Comparison of ENCODE assay signal across 8 mouse cellular contexts in genomic region chrX:12151996-12152904, GRCm38 (mm10). TPM values are rescaled to one million over a fixed set of nuclear protein-coding genes. Genes with fewer than 3 reads are reported as not detected.
A peak's percentile ranks its signal among the peaks of the same experiment; 100 is the strongest.
DNase-seq lines count a peak whose midpoint lies in the region; ATAC-seq and TF ChIP-seq lines count a peak whose summit lies in the region.
"Had no signal": no experiment of that assay in that cellular context is flagged by ENCODE, and none has a peak within 500 bp of the region (broad histone marks: within the 10 kb centered on the region; RNA-seq: fewer than 3 reads in every experiment).

No protein-coding gene starts in this region.

- H3K4me3 ChIP-seq in lung, postnatal 0 days (ENCODE audit: low read depth, low read length): peak overlapping the region; percentile 17; the same call in 1 of the 2 replicates
- peak overlapping the region; percentile 34 for H3K4me3 ChIP-seq in forebrain, embryonic 15.5 days
- peak overlapping the region; percentile 33 for H3K4me3 ChIP-seq in limb, embryonic 13.5 days
- H3K4me3 ChIP-seq in olfactory bulb, adult 2 months (ENCODE audit: insufficient read depth, low read depth, low read length): peak overlapping the region; percentile 41

- no peak overlapping the region for H3K9ac ChIP-seq in lung, postnatal 0 days (replicated peaks; ENCODE audit: low read depth)
- peak overlapping the region; percentile 35 for H3K9ac ChIP-seq in forebrain, embryonic 15.5 days (replicated peaks)
- H3K9ac ChIP-seq in limb, embryonic 13.5 days: no peak overlapping the region

- H3K9me3 ChIP-seq in lung, postnatal 0 days (ENCODE audit: low read length): no peaks in the 10 kb centered on the region
- H3K9me3 ChIP-seq in forebrain, embryonic 15.5 days: no peaks in the 10 kb centered on the region
- no peaks in the 10 kb centered on the region for H3K9me3 ChIP-seq in limb, embryonic 13.5 days

- TF ChIP-seq CTCF in lung, postnatal 0 days (IDR thresholded peaks at IDR 0.05): no peak
- TF ChIP-seq CTCF in olfactory bulb, adult 2 months (IDR thresholded peaks at IDR 0.05; ENCODE audit: insufficient read depth, low read depth, low read length): no peak

- no peaks in the 10 kb centered on the region for H3K4me1 ChIP-seq in lung, postnatal 0 days (ENCODE audit: insufficient read depth, low read depth, low read length)
- H3K4me1 ChIP-seq in forebrain, embryonic 15.5 days: peaks cover 32% of the 10 kb centered on the region
- peaks cover 52% of the 10 kb centered on the region for H3K4me1 ChIP-seq in limb, embryonic 13.5 days
- peaks cover 22% of the 10 kb centered on the region for H3K4me1 ChIP-seq in olfactory bulb, adult 2 months (ENCODE audit: control insufficient read depth, insufficient read depth, low read length)

- no peaks in the 10 kb centered on the region for H3K27me3 ChIP-seq in lung, postnatal 0 days (replicated peaks; ENCODE audit: insufficient read depth, low read length)
- H3K27me3 ChIP-seq in forebrain, embryonic 15.5 days: peaks cover 30% of the 10 kb centered on the region
- peaks cover 87% of the 10 kb centered on the region for H3K27me3 ChIP-seq in limb, embryonic 13.5 days

- no peaks in the 10 kb centered on the region for H3K36me3 ChIP-seq in lung, postnatal 0 days (ENCODE audit: insufficient read depth, low read length)
- no peaks in the 10 kb centered on the region for H3K36me3 ChIP-seq in forebrain, embryonic 15.5 days
- H3K36me3 ChIP-seq in limb, embryonic 13.5 days: no peaks in the 10 kb centered on the region

- H3K27ac ChIP-seq in lung, postnatal 0 days (ENCODE audit: low read length): no peak overlapping the region
- H3K27ac ChIP-seq in forebrain, embryonic 15.5 days (replicated peaks): no peak overlapping the region
- H3K27ac ChIP-seq in limb, embryonic 13.5 days: no peak overlapping the region
- no peak overlapping the region for H3K27ac ChIP-seq in olfactory bulb, adult 2 months (ENCODE audit: insufficient read depth, low read depth, low read length)

- H3K4me2 ChIP-seq in lung, postnatal 0 days (replicated peaks; ENCODE audit: low read depth, low read length): peak overlapping the region; percentile 53
- H3K4me2 ChIP-seq in forebrain, embryonic 15.5 days (replicated peaks): peak overlapping the region; percentile 52
- H3K4me2 ChIP-seq in limb, embryonic 13.5 days (replicated peaks): peak overlapping the region; percentile 61

- TF ChIP-seq EP300 in lung, postnatal 0 days (IDR thresholded peaks at IDR 0.05): no peak

- ATAC-seq in lung, postnatal 0 days: no peak
- ATAC-seq in forebrain, embryonic 15.5 days (replicated peaks): no peak
- ATAC-seq in limb, embryonic 13.5 days (ENCODE audit: low FRiP score, low read depth): no peak

- no peak for TF ChIP-seq POLR2A in olfactory bulb, adult 2 months (IDR thresholded peaks at IDR 0.05; ENCODE audit: insufficient read depth, low read depth, low read length)

- DNase-seq in lung, postnatal 0 days (ENCODE audit: low spot score): no peak
- no peak for DNase-seq in lung, postnatal 14 days
- no peak for DNase-seq in urinary bladder, postnatal 36 days (ENCODE audit: low spot score in 2 of 2)
- DNase-seq in adrenal gland, adult 18-20 months (ENCODE audit: low spot score in 2 of 2): no peak
- DNase-seq: gastrocnemius, postnatal 14 days had no signal

- 38% methylated on average over 36 of the region's 42 CpGs for WGBS in lung, postnatal 0 days
- 23% methylated on average over 42 of the region's 42 CpGs for WGBS in forebrain, embryonic 15.5 days
- 13% methylated on average over 40 of the region's 42 CpGs for WGBS in limb, embryonic 13.5 days
- WGBS in olfactory bulb, adult 2 months: 67% methylated on average over 41 of the region's 42 CpGs

RNA-seq across cellular contexts. Expression of gene Bcor, which starts 7.9 kb away (rescaled TPM):
- 8.2 and 12.0 TPM in 2 replicates for polyA plus RNA-seq in lung, postnatal 0 days (2015; fragmentation: Nextera tagmentation; extraction: Ambion mirVana)
- polyA plus RNA-seq in forebrain, embryonic 15.5 days (2015; fragmentation: Nextera tagmentation; extraction: Ambion mirVana): 18.6 and 18.8 TPM in 2 replicates
- polyA plus RNA-seq in limb, embryonic 13.5 days (2015; fragmentation: Nextera tagmentation; extraction: Ambion mirVana): 16.8 and 17.8 TPM in 2 replicates
- not detected in 2 replicates for polyA plus RNA-seq in olfactory bulb, adult 2 months (2012; ENCODE audit: insufficient read depth, insufficient read length, low replicate concordance, missing spikeins)
- total RNA-seq in adrenal gland, adult 18-20 months (2021): 10 to 100 TPM; 12.7 to 16.5 TPM
